ENCODE assay signal across 26 mouse cellular contexts in genomic region chr17:87432743-87433142, GRCm38 (mm10). TPM values are rescaled to one million over a fixed set of nuclear protein-coding genes. Genes with fewer than 3 reads are reported as not detected.
DNase-seq lines count a peak whose midpoint lies in the region; ATAC-seq and TF ChIP-seq lines count a peak whose summit lies in the region.
"Had no signal": no experiment of that assay in that cellular context is flagged by ENCODE, and none has a peak within 500 bp of the region (broad histone marks: within the 10 kb centered on the region; RNA-seq: fewer than 3 reads in every experiment).

No protein-coding gene starts in this region.

- no peaks in the 10 kb centered on the region for H3K9me3 ChIP-seq in midbrain, embryonic 11.5 days (ENCODE audit: control insufficient read depth, low read length)
- H3K9me3 ChIP-seq in midbrain, embryonic 14.5 days (ENCODE audit: control insufficient read depth, low read length): no peaks in the 10 kb centered on the region
- H3K9me3 ChIP-seq: embryonic facial prominence, embryonic 10.5 days; embryonic facial prominence, embryonic 12.5 days; forebrain, embryonic 13.5 days; forebrain, embryonic 15.5 days; G1E had no signal

- no peak for TF ChIP-seq POLR2A in lung, adult 2 months (IDR thresholded peaks at IDR 0.05; ENCODE audit: borderline replicate concordance, extremely low read depth, low read depth, low read length)
- TF ChIP-seq POLR2A in myocyte (IDR thresholded peaks at IDR 0.05; ENCODE audit: insufficient read length, low read depth): peak; percentile 36

- peaks cover 4% of the 10 kb centered on the region; the same call in 1 of the 2 replicates for H3K4me1 ChIP-seq in lung, adult 2 months (ENCODE audit: control insufficient read depth, insufficient read depth, low read length)
- no peaks in the 10 kb centered on the region for H3K4me1 ChIP-seq in midbrain, embryonic 11.5 days (ENCODE audit: control insufficient read depth, insufficient read depth, low read length)
- no peaks in the 10 kb centered on the region for H3K4me1 ChIP-seq in midbrain, embryonic 14.5 days (ENCODE audit: control insufficient read depth, insufficient read depth, low read length)
- H3K4me1 ChIP-seq: embryonic facial prominence, embryonic 12.5 days had no signal

- H3K36me3 ChIP-seq in midbrain, embryonic 11.5 days (ENCODE audit: control insufficient read depth, insufficient read depth, low read length): peaks cover 26% of the 10 kb centered on the region
- peaks cover 52% of the 10 kb centered on the region for H3K36me3 ChIP-seq in midbrain, embryonic 14.5 days (ENCODE audit: control insufficient read depth, insufficient read depth, low read length)
- H3K36me3 ChIP-seq in myocyte (ENCODE audit: control insufficient read depth, insufficient read depth): peaks cover 61% of the 10 kb centered on the region

- no peak for DNase-seq in lung, adult 2 months
- no peak for DNase-seq in lung, postnatal 14 days
- peak; percentile 82 for DNase-seq in midbrain, embryonic 11.5 days (ENCODE audit: low spot score, missing footprints)
- no peak for DNase-seq in midbrain, embryonic 14.5 days
- no peak for DNase-seq in right cerebral cortex, adult 2 months (ENCODE audit: low spot score in 2 of 2)
- DNase-seq: adrenal gland, adult 8-10 months; adrenal gland, postnatal 14 days; adrenal gland, postnatal 36 days; B cell, adult 2 months; cerebellum, adult 11-12 months; cerebellum, adult 2 months; cerebellum, adult 9-10 months; cerebellum, postnatal 10 days had no signal

- H3K4me3 ChIP-seq in lung, adult 2 months (replicated peaks; ENCODE audit: extremely low read depth, low read depth, low read length): no peak overlapping the region
- H3K4me3 ChIP-seq in midbrain, embryonic 11.5 days (ENCODE audit: low read depth, low read length): no peak overlapping the region
- no peak overlapping the region for H3K4me3 ChIP-seq in midbrain, embryonic 14.5 days (replicated peaks; ENCODE audit: low read depth, low read length)
- H3K4me3 ChIP-seq in myocyte: no peak overlapping the region
- H3K4me3 ChIP-seq: embryonic facial prominence, embryonic 10.5 days; embryonic facial prominence, embryonic 12.5 days; forebrain, embryonic 13.5 days; forebrain, embryonic 15.5 days had no signal

- no peak for ATAC-seq in midbrain, embryonic 11.5 days (ENCODE audit: low FRiP score)
- ATAC-seq in midbrain, embryonic 14.5 days (ENCODE audit: low FRiP score, low TSS enrichment): no peak
- ATAC-seq: activated CD4-positive, CD25-positive, alpha-beta regulatory T cell, adult 4 months; CD4-positive, CD25-positive, alpha-beta regulatory T cell, adult 4 months; forebrain, embryonic 13.5 days; forebrain, embryonic 15.5 days; Patski had no signal

- no peak overlapping the region for H3K27ac ChIP-seq in midbrain, embryonic 11.5 days (ENCODE audit: low read depth, low read length)
- H3K27ac ChIP-seq in midbrain, embryonic 14.5 days (replicated peaks; ENCODE audit: low read depth, low read length): no peak overlapping the region
- H3K27ac ChIP-seq: embryonic facial prominence, embryonic 10.5 days; embryonic facial prominence, embryonic 12.5 days; forebrain, embryonic 13.5 days; forebrain, embryonic 15.5 days had no signal

- H3ac ChIP-seq in myocyte (ENCODE audit: control insufficient read depth, insufficient read length): no peak overlapping the region

- TF ChIP-seq CTCF in lung, adult 2 months (IDR thresholded peaks at IDR 0.05; ENCODE audit: insufficient read depth, low read length): 0 out of 2 replicates have a peak, but pooled peaks have one; percentile 2

- WGBS in lung, adult 2 months: 79% methylated on average over 5 of the region's 5 CpGs
- WGBS in midbrain, embryonic 11.5 days: 99% methylated on average over 5 of the region's 5 CpGs
- 95% methylated on average over 5 of the region's 5 CpGs for WGBS in midbrain, embryonic 14.5 days

- no peaks in the 10 kb centered on the region for H3K27me3 ChIP-seq in midbrain, embryonic 11.5 days (ENCODE audit: control insufficient read depth, insufficient read depth, low read length)
- no peaks in the 10 kb centered on the region for H3K27me3 ChIP-seq in midbrain, embryonic 14.5 days (ENCODE audit: control insufficient read depth, insufficient read depth, low read length)
- no peaks in the 10 kb centered on the region for H3K27me3 ChIP-seq in myocyte (ENCODE audit: control insufficient read depth, insufficient read depth, insufficient read length)
- H3K27me3 ChIP-seq: CH12.LX; embryonic facial prominence, embryonic 12.5 days; forebrain, embryonic 13.5 days; forebrain, embryonic 15.5 days; Patski had no signal

- no peak overlapping the region for H3K4me2 ChIP-seq in midbrain, embryonic 11.5 days
- H3K4me2 ChIP-seq in midbrain, embryonic 14.5 days (ENCODE audit: low read length): no peak overlapping the region
- no peak overlapping the region for H3K4me2 ChIP-seq in myocyte (ENCODE audit: low read depth)
- H3K4me2 ChIP-seq: embryonic facial prominence, embryonic 12.5 days; forebrain, embryonic 13.5 days; forebrain, embryonic 15.5 days had no signal

- no peak overlapping the region for H3K9ac ChIP-seq in midbrain, embryonic 11.5 days (ENCODE audit: low read length)
- H3K9ac ChIP-seq in midbrain, embryonic 14.5 days (replicated peaks; ENCODE audit: low read length): no peak overlapping the region
- H3K9ac ChIP-seq: embryonic facial prominence, embryonic 12.5 days; forebrain, embryonic 13.5 days; forebrain, embryonic 15.5 days had no signal

- H3K79me2 ChIP-seq in myocyte (ENCODE audit: control insufficient read depth, insufficient read depth): peaks cover 21% of the 10 kb centered on the region

TF ChIP-seq in myocyte, 11 proteins besides CTCF, POLR2A, EP300 and RAD21:
- TF ChIP-seq REST (IDR thresholded peaks at IDR 0.05; ENCODE audit: insufficient read depth, insufficient read length) (no peak), USF1 (IDR thresholded peaks at IDR 0.05; ENCODE audit: low read depth) (no peak), POLR2AphosphoS2 (IDR thresholded peaks at IDR 0.05; ENCODE audit: insufficient read length, low read depth) (peak; percentile 57), MAX (IDR thresholded peaks at IDR 0.05; ENCODE audit: low read depth) (no peak), MYOD1 (IDR thresholded peaks at IDR 0.05; ENCODE audit: control insufficient read depth in 1 of 3, insufficient read length in 2 of 3, low read depth in 2 of 3) (no peak)

RNA-seq across cellular contexts. Expression of gene Stpg4, which starts 5.2 kb away (rescaled TPM):
- not detected in 2 replicates for polyA plus RNA-seq in lung, adult 2 months (2012; rRNA removed)
- not detected in 2 replicates for polyA plus RNA-seq in midbrain, embryonic 11.5 days (2014; fragmentation: Nextera tagmentation; extraction: Ambion mirVana)
- polyA plus RNA-seq in midbrain, embryonic 14.5 days (2014; fragmentation: Nextera tagmentation; extraction: Ambion mirVana): not detected in 2 replicates
- not detected for polyA plus RNA-seq in myocyte (2012; fragmentation: generic; extraction: Trizol)
- polyA plus RNA-seq: activated CD4-positive, CD25-positive, alpha-beta regulatory T cell, adult 4 months; CD4-positive, CD25-positive, alpha-beta regulatory T cell, adult 4 months; cerebellum, adult 2 months; cortical plate, adult 2 months; embryonic facial prominence, embryonic 10.5 days; embryonic facial prominence, embryonic 12.5 days; embryonic facial prominence, embryonic 14.5 days; forebrain, embryonic 11.5 days; forebrain, embryonic 13.5 days; forebrain, embryonic 15.5 days; G1E; Patski had no signal

RNA-seq across cellular contexts. Expression of gene Calm2, which starts 14.0 kb away (rescaled TPM):
- polyA plus RNA-seq in lung, adult 2 months (2012; rRNA removed): 38.8 and 85.2 TPM in 2 replicates
- 1,326 and 1,445 TPM in 2 replicates for polyA plus RNA-seq in midbrain, embryonic 11.5 days (2014; fragmentation: Nextera tagmentation; extraction: Ambion mirVana)
- polyA plus RNA-seq in midbrain, embryonic 14.5 days (2014; fragmentation: Nextera tagmentation; extraction: Ambion mirVana): 1,972 and 2,214 TPM in 2 replicates
- polyA plus RNA-seq in myocyte (2012; fragmentation: generic; extraction: Trizol): 271 TPM
